Mouse (Mus musculus): ENCODE results near the gene Trpm6. TPM values are rescaled to one million over a fixed set of nuclear protein-coding genes. Genes with fewer than 3 reads are reported as not detected.

The Trpm6 gene
- polyA plus RNA-seq, 1 experiment from 2014 or later, result 0.18 TPM

GRCm38 (mm10) chr19:18868311-18868710, 118.5 kb downstream of the Trpm6 start:
- H3K4me3 ChIP-seq (replicated peaks), result no peak overlapping the region

GRCm38 (mm10) chr19:18872792-18873569, 123.2 kb downstream of the Trpm6 start:
- H3K4me1 ChIP-seq, result no peaks in the 10 kb centered on the region
- no peak overlapping the region for H3K4me3 ChIP-seq (replicated peaks)
- H3K9ac ChIP-seq, result no peak overlapping the region
- no peaks in the 10 kb centered on the region for H3K27me3 ChIP-seq (replicated peaks)
- 53% methylated on average over 6 of the region's 6 CpGs for WGBS
- ATAC-seq (ENCODE audit: insufficient read depth, low FRiP score, low read depth), result no peak
- H3K9me3 ChIP-seq, result no peaks in the 10 kb centered on the region
- H3K4me2 ChIP-seq, result no peak overlapping the region
- no peaks in the 10 kb centered on the region for H3K36me3 ChIP-seq
- no peak overlapping the region for H3K27ac ChIP-seq

More at GRCm38 (mm10) chr19:18868311-18868710, 118.5 kb downstream of the Trpm6 start:
- H3K27ac ChIP-seq, result no peak overlapping the region
- H3K4me1 ChIP-seq, result no peaks in the 10 kb centered on the region
- H3K36me3 ChIP-seq, result no peaks in the 10 kb centered on the region
- 57% methylated on average over 4 of the region's 4 CpGs for WGBS
- no peaks in the 10 kb centered on the region for H3K27me3 ChIP-seq (replicated peaks)
- H3K9me3 ChIP-seq, result no peaks in the 10 kb centered on the region
- H3K9ac ChIP-seq, result no peak overlapping the region
- H3K4me2 ChIP-seq, result no peak overlapping the region
- no peak for ATAC-seq (ENCODE audit: insufficient read depth, low FRiP score, low read depth)

GRCm38 (mm10) chr19:18873709-18874644, 124.2 kb downstream of the Trpm6 start:
- Histone ChIP-seq H3K4me3 (replicated peaks) (no peak overlapping the region), H3K36me3 (no peaks in the 10 kb centered on the region), H3K9me3 (no peaks in the 10 kb centered on the region), H3K4me1 (no peaks in the 10 kb centered on the region), H3K9ac (no peak overlapping the region), H3K4me2 (no peak overlapping the region), H3K27ac (no peak overlapping the region), H3K27me3 (replicated peaks) (no peaks in the 10 kb centered on the region)
- WGBS, result 65% methylated on average over 16 of the region's 16 CpGs
- no peak for ATAC-seq (ENCODE audit: insufficient read depth, low FRiP score, low read depth)

GRCm38 (mm10) chr19:18879264-18879663, 129.5 kb downstream of the Trpm6 start:
- 62% methylated on average over 4 of the region's 4 CpGs for WGBS
- Histone ChIP-seq H3K36me3 (no peaks in the 10 kb centered on the region), H3K4me2 (no peak overlapping the region), H3K9ac (no peak overlapping the region), H3K27ac (no peak overlapping the region), H3K4me3 (replicated peaks) (no peak overlapping the region), H3K4me1 (no peaks in the 10 kb centered on the region), H3K9me3 (no peaks in the 10 kb centered on the region), H3K27me3 (replicated peaks) (no peaks in the 10 kb centered on the region)
- no peak for ATAC-seq (ENCODE audit: insufficient read depth, low FRiP score, low read depth)

- H3K27ac ChIP-seq, result no peak overlapping the region
- no peaks in the 10 kb centered on the region for H3K27me3 ChIP-seq (replicated peaks)
- no peak overlapping the region for H3K4me3 ChIP-seq (replicated peaks)
- no peak for ATAC-seq (ENCODE audit: insufficient read depth, low FRiP score, low read depth)
- H3K9ac ChIP-seq, result no peak overlapping the region
- H3K4me2 ChIP-seq, result no peak overlapping the region
- no peaks in the 10 kb centered on the region for H3K4me1 ChIP-seq
- WGBS, result 72% methylated on average over 5 of the region's 5 CpGs
- H3K9me3 ChIP-seq, result no peaks in the 10 kb centered on the region
- no peaks in the 10 kb centered on the region for H3K36me3 ChIP-seq
These were observed 131.4 kb downstream of the Trpm6 start for GRCm38 (mm10) chr19:18881162-18881561.

- H3K9ac ChIP-seq, result no peak overlapping the region
- H3K4me2 ChIP-seq, result no peak overlapping the region
- no peaks in the 10 kb centered on the region for H3K9me3 ChIP-seq
- ATAC-seq (ENCODE audit: insufficient read depth, low FRiP score, low read depth), result no peak
- H3K4me1 ChIP-seq, result peaks cover 2% of the 10 kb centered on the region; the same call in 1 of the 2 replicates
- no peaks in the 10 kb centered on the region for H3K36me3 ChIP-seq
- 53% methylated on average over 11 of the region's 11 CpGs for WGBS
- no peak overlapping the region for H3K4me3 ChIP-seq (replicated peaks)
- H3K27me3 ChIP-seq (replicated peaks), result no peaks in the 10 kb centered on the region
- H3K27ac ChIP-seq, result no peak overlapping the region
These were observed 138.0 kb downstream of the Trpm6 start for GRCm38 (mm10) chr19:18887646-18888407.

GRCm38 (mm10) chr19:18888491-18889116, 138.8 kb downstream of the Trpm6 start:
- Histone ChIP-seq H3K27me3 (replicated peaks) (no peaks in the 10 kb centered on the region), H3K4me2 (peak overlapping the region; percentile 37), H3K4me1 (peaks cover 2% of the 10 kb centered on the region; the same call in 1 of the 2 replicates), H3K27ac (no peak overlapping the region), H3K4me3 (replicated peaks) (no peak overlapping the region), H3K9me3 (no peaks in the 10 kb centered on the region), H3K9ac (no peak overlapping the region), H3K36me3 (no peaks in the 10 kb centered on the region)
- ATAC-seq (ENCODE audit: insufficient read depth, low FRiP score, low read depth), result no peak
- 40% methylated on average over 13 of the region's 13 CpGs for whole genome bisulfite sequencing

GRCm38 (mm10) chr19:18889117-18889627, 139.4 kb downstream of the Trpm6 start:
- no peak overlapping the region for H3K9ac ChIP-seq
- ATAC-seq (ENCODE audit: insufficient read depth, low FRiP score, low read depth), result no peak
- no peaks in the 10 kb centered on the region for H3K36me3 ChIP-seq
- H3K27ac ChIP-seq, result no peak overlapping the region
- H3K27me3 ChIP-seq (replicated peaks), result no peaks in the 10 kb centered on the region
- peaks cover 2% of the 10 kb centered on the region; the same call in 1 of the 2 replicates for H3K4me1 ChIP-seq
- H3K4me2 ChIP-seq, result peak overlapping the region; percentile 37
- no peaks in the 10 kb centered on the region for H3K9me3 ChIP-seq
- WGBS, result 17% methylated on average over 11 of the region's 11 CpGs
- no peak overlapping the region for H3K4me3 ChIP-seq (replicated peaks)

- H3K9me3 ChIP-seq, result no peaks in the 10 kb centered on the region
- H3K27me3 ChIP-seq (replicated peaks), result no peaks in the 10 kb centered on the region
- no peak overlapping the region for H3K4me3 ChIP-seq (replicated peaks)
- H3K27ac ChIP-seq, result no peak overlapping the region
- H3K4me1 ChIP-seq, result peaks cover 2% of the 10 kb centered on the region; the same call in 1 of the 2 replicates
- no peaks in the 10 kb centered on the region for H3K36me3 ChIP-seq
- H3K9ac ChIP-seq, result no peak overlapping the region
- no peak overlapping the region; the same call in 1 of the 2 replicates for H3K4me2 ChIP-seq
- ATAC-seq (ENCODE audit: insufficient read depth, low FRiP score, low read depth), result no peak
- 74% methylated on average over 1 of the region's 1 CpGs for WGBS
These were observed 139.8 kb downstream of the Trpm6 start for GRCm38 (mm10) chr19:18889632-18890031.

GRCm38 (mm10) chr19:18890216-18890615, 140.4 kb downstream of the Trpm6 start:
- no peaks in the 10 kb centered on the region for H3K36me3 ChIP-seq
- WGBS, result 71% methylated on average over 4 of the region's 4 CpGs
- no peak for ATAC-seq (ENCODE audit: insufficient read depth, low FRiP score, low read depth)

GRCm38 (mm10) chr19:18898238-18898637, 148.5 kb downstream of the Trpm6 start:
- no peaks in the 10 kb centered on the region for H3K36me3 ChIP-seq
- no peak overlapping the region for H3K27ac ChIP-seq
- H3K9ac ChIP-seq, result no peak overlapping the region
- H3K4me3 ChIP-seq (replicated peaks), result no peak overlapping the region
- no peaks in the 10 kb centered on the region for H3K27me3 ChIP-seq (replicated peaks)
- H3K4me2 ChIP-seq, result no peak overlapping the region
- no peaks in the 10 kb centered on the region for H3K4me1 ChIP-seq
- no peak for ATAC-seq (ENCODE audit: insufficient read depth, low FRiP score, low read depth)
- H3K9me3 ChIP-seq, result no peaks in the 10 kb centered on the region

More at GRCm38 (mm10) chr19:18890216-18890615, 140.4 kb downstream of the Trpm6 start:
- no peaks in the 10 kb centered on the region for H3K9me3 ChIP-seq
- H3K9ac ChIP-seq, result no peak overlapping the region
- no peak overlapping the region for H3K27ac ChIP-seq
- no peak overlapping the region for H3K4me3 ChIP-seq (replicated peaks)
- peaks cover 2% of the 10 kb centered on the region; the same call in 1 of the 2 replicates for H3K4me1 ChIP-seq
- H3K4me2 ChIP-seq, result no peak overlapping the region
- no peaks in the 10 kb centered on the region for H3K27me3 ChIP-seq (replicated peaks)

All from stomach, embryonic 15.5 days (tissue).